Mouse (Mus musculus) small intestine, adult 2 months (tissue): ENCODE measurements around the gene Gm9913. TPM values are rescaled to one million over a fixed set of nuclear protein-coding genes. Genes with fewer than 3 reads are reported as not detected.
A peak's percentile ranks its signal among the peaks of the same experiment; 100 is the strongest.

Experiments
- H3K27ac ChIP-seq: fragments of 200-500 bp; 2 replicates; pipeline ENCODE4 v1.5.1; 2012; ENCODE audit warnings: low read depth, low read length, control low read depth, inconsistent platforms; ENCODE audit not compliant: insufficient read depth
- H3K27me3 ChIP-seq: fragments of 200-500 bp; 2 replicates; pipeline ENCODE4 v1.6.1; 2012; ENCODE audit warnings: mild to moderate bottlenecking, moderate library complexity, low read length, inconsistent platforms; ENCODE audit not compliant: control insufficient read depth, insufficient read depth
- H3K36me3 ChIP-seq: fragments of 200-500 bp; 2 replicates; pipeline ENCODE4 v1.6.1; 2012; ENCODE audit warnings: mild to moderate bottlenecking, low read length, control low read depth, inconsistent platforms; ENCODE audit not compliant: control insufficient read depth, insufficient read depth
- H3K4me1 ChIP-seq: fragments of 200-500 bp; 2 replicates; pipeline ENCODE4 v1.6.1; 2012; ENCODE audit warnings: low read length, inconsistent platforms, mixed read lengths; ENCODE audit not compliant: control insufficient read depth, insufficient read depth, insufficient read length
- H3K4me3 ChIP-seq: fragments of 200-500 bp; 2 replicates; pipeline ENCODE4 v1.5.1; 2012; ENCODE audit warnings: low read depth, mild to moderate bottlenecking, control low read depth, inconsistent platforms, low read length, moderate library complexity
- CTCF ChIP-seq: fragments of 200-500 bp; IDR thresholded peaks from 2 replicates; pipeline ENCODE4 v1.5.1; 2012; ENCODE audit warnings: low read depth, mild to moderate bottlenecking, control low read depth, inconsistent platforms, low read length, moderate library complexity, mixed read lengths; ENCODE audit not compliant: insufficient replicate concordance, insufficient read length; ENCODE audit errors: extremely low read depth
- POLR2A ChIP-seq: fragments of 200-500 bp; IDR thresholded peaks from 2 replicates; pipeline ENCODE4 v1.6.1; 2012; ENCODE audit warnings: low read depth, mild to moderate bottlenecking, control low read depth, inconsistent platforms, low read length, moderate library complexity
- WGBS: fragments of 180-500 bp; shearing (Covaris S2); methylation state at CpG from one replicate; pipeline ENCODE4 v1.1.7; 2018; 5-methylcytosine and 5-hydroxymethylcytosine counted together
- polyA plus RNA-seq: library from polyadenylated mRNA; depleted of rRNA; stranded (reverse); fragments of >200 nt; gene quantifications from 2 replicates; pipeline ENCODE4 v1.2.3, GENCODE M21; 2012

Gene Gm9913
- polyA plus RNA-seq, 1 experiment, result 0.18 TPM

- TF ChIP-seq POLR2A, result no peak
- TF ChIP-seq CTCF, result no peak
- 89% methylated on average over 7 of the region's 7 CpGs for WGBS
- Histone ChIP-seq H3K36me3 (no peaks in the 10 kb centered on the region), H3K4me1 (peaks cover 3% of the 10 kb centered on the region; the same call in 1 of the 2 replicates), H3K27ac (no peak overlapping the region), H3K27me3 (no peaks in the 10 kb centered on the region), H3K4me3 (no peak overlapping the region)
Measured at GRCm38 (mm10) chr2:125498216-125498615, 6.7 kb upstream of the Gm9913 start.

GRCm38 (mm10) chr2:125501526-125501925, 3.4 kb upstream of the Gm9913 start:
- Histone ChIP-seq H3K27me3 (peaks cover 16% of the 10 kb centered on the region), H3K27ac (no peak overlapping the region), H3K4me3 (no peak overlapping the region), H3K4me1 (peaks cover 3% of the 10 kb centered on the region), H3K36me3 (no peaks in the 10 kb centered on the region)
- no peak for TF ChIP-seq CTCF
- no peak for TF ChIP-seq POLR2A

- Histone ChIP-seq H3K27me3 (peaks cover 16% of the 10 kb centered on the region), H3K36me3 (no peaks in the 10 kb centered on the region), H3K4me1 (peaks cover 6% of the 10 kb centered on the region), H3K27ac (peak overlapping the region; percentile 83), H3K4me3 (peak overlapping the region; percentile 73)
- under 1% methylated on average over 48 of the region's 48 CpGs for WGBS
- no peak for TF ChIP-seq POLR2A
- TF ChIP-seq CTCF, result no peak
Measured at GRCm38 (mm10) chr2:125505746-125506315, 942 bp downstream of the Gm9913 start.

- Histone ChIP-seq H3K27me3 (peaks cover 16% of the 10 kb centered on the region), H3K4me1 (peaks cover 5% of the 10 kb centered on the region), H3K4me3 (peak overlapping the region; percentile 73), H3K36me3 (no peaks in the 10 kb centered on the region), H3K27ac (peak overlapping the region; percentile 83)
- whole genome bisulfite sequencing, result 6% methylated on average over 37 of the region's 37 CpGs
- TF ChIP-seq POLR2A (peak; percentile 39; the same call in 1 of the 2 replicates), CTCF (no peak)
Measured at GRCm38 (mm10) chr2:125506316-125507054, 1.6 kb downstream of the Gm9913 start.

GRCm38 (mm10) chr2:125507893-125508292, 3.0 kb downstream of the Gm9913 start, which contains the start of gene Fbn1:
TSS of gene Fbn1 (minus strand) at chr2:125507993.
- Histone ChIP-seq H3K27ac (no peak within 1 kb of the TSS), H3K27me3 (peaks cover 16% of the 10 kb centered on the region), H3K4me3 (peak within 1 kb of the TSS; percentile 46), H3K36me3 (no peaks in the 10 kb centered on the region), H3K4me1 (peaks cover 3% of the 10 kb centered on the region)
- 82% methylated on average over 4 of the region's 4 CpGs for WGBS
- TF ChIP-seq CTCF (no peak), POLR2A (no peak)

- WGBS, result 72% methylated on average over 5 of the region's 5 CpGs
- H3K4me1 ChIP-seq, result peaks cover 3% of the 10 kb centered on the region
- no peak for TF ChIP-seq POLR2A
- no peak for TF ChIP-seq CTCF
- no peak overlapping the region for H3K4me3 ChIP-seq
- peaks cover 16% of the 10 kb centered on the region for H3K27me3 ChIP-seq
- no peak overlapping the region for H3K27ac ChIP-seq
- no peaks in the 10 kb centered on the region for H3K36me3 ChIP-seq
Measured at GRCm38 (mm10) chr2:125508381-125508780, 3.5 kb downstream of the Gm9913 start.

GRCm38 (mm10) chr2:125510752-125511151, 5.9 kb downstream of the Gm9913 start:
- Histone ChIP-seq H3K4me3 (no peak overlapping the region), H3K27me3 (peaks cover 8% of the 10 kb centered on the region; the same call in 1 of the 2 replicates), H3K27ac (no peak overlapping the region), H3K36me3 (no peaks in the 10 kb centered on the region), H3K4me1 (peaks cover 3% of the 10 kb centered on the region)
- TF ChIP-seq CTCF (no peak), POLR2A (no peak)
- 75% methylated on average over 2 of the region's 2 CpGs for WGBS
